Mouse (Mus musculus): ENCODE results near the gene Mtnr1a. TPM values are rescaled to one million over a fixed set of nuclear protein-coding genes. Genes with fewer than 3 reads are reported as not detected.

Gene Mtnr1a
- not detected in 2 replicates for polyA plus RNA-seq (2012; ENCODE audit: low replicate concordance)

DNA sequence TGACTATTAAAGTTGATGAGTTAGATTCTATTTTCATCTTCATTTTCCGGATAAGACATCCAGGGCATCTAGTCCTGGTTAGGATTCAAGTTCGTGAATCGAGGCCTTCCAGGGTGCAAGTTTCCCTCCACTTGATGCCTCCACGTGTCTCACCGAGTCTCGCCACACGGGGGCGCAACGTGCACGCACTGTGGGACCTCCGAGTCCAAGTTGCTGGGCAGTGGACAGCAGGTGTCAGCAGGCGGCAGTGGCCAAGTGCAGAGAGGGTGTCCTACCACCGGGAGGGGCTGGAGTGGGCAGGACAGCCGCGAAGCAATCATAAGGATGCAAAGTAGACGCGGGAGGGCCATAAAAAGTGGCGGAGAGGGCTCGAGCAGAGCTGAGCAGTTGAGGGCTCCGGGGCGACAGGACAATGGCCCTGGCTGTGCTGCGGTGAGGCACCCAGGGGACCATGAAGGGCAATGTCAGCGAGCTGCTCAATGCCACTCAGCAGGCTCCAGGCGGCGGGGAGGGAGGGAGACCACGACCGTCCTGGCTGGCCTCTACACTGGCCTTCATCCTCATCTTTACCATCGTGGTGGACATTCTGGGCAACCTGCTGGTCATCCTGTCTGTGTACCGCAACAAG lies at the start of gene Mtnr1a:
Gene Mtnr1a (plus strand): TSS at position 379 of the 628 bp plus-strand sequence.

Other genes starting within 250 kb of the Mtnr1a start
- gene Fat1, start 133.7 kb upstream of the Mtnr1a start, polyA plus RNA-seq (2012; ENCODE audit: low replicate concordance) = not detected in 2 replicates
- not detected in 2 replicates for gene F11, start 192.9 kb downstream of the Mtnr1a start, polyA plus RNA-seq (2012; ENCODE audit: low replicate concordance)
- gene Klkb1, start 225.7 kb downstream of the Mtnr1a start, polyA plus RNA-seq (2012; ENCODE audit: low replicate concordance) = not detected in 2 replicates
- gene Gm45753, start 239.3 kb downstream of the Mtnr1a start, polyA plus RNA-seq (2012; ENCODE audit: low replicate concordance) = not detected in 2 replicates